Mouse (Mus musculus): ENCODE results near the gene Adgra3. TPM values are rescaled to one million over a fixed set of nuclear protein-coding genes. Genes with fewer than 3 reads are reported as not detected.

The Adgra3 gene
- total RNA-seq (2023), result 2.2 TPM

DNA sequence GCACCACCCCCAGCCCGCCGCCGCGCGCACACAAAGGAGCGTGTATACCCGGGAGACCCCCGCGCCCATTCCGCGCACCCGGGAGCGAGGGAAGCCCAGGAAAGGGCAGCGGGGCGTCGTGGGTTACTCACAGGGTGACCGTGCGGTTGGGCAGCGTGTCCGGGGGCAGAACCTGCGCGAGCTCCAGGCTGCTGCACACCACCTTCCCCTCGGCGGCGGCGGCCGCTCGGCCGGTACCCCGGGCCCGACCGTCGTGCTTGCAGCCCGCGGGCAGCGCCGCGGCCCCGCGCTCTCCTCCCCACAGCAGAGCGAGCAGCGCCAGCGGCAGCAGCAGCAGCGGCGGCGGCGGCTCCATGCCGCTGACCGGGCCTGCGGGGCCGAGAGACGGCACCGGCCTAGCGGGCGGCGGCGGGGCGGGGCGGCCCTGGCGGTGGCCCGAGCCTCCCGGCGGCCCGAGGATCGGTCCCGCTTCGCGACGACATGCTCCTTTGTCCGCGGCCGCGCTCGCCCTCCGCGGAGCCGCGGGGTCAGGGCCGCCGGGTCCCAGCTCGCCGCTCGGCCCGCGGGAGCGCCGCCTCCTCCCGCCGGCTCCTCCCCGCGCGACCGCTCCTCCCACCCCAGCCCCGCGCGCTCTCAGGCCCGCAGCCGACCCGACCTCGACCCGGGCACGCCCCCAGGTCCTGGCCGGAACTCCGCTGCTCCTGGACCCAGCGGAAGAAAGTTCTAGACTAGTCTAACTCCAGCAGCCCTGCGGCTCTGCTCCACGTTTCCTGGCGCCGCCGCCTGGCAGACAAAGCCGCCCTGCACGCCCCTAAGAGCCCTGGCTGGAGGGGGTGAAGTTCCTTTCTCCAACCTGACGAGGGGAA lies at the start of gene Adgra3:
Gene Adgra3 (minus strand): TSS at position 586 of the 866 bp plus-strand sequence.

Data from CD4-positive naive resting alpha-beta T cell, adult 57 days (primary cell).